Mouse (Mus musculus) thymus, adult 2 months (tissue): Measurements from ENCODE around the gene Atg4c.

Experiments used
- CTCF ChIP-seq: fragments of 200-500 bp; IDR thresholded peaks from 2 replicates; pipeline ENCODE4 v1.5.1; 2012; ENCODE audit warnings: mild to moderate bottlenecking, control low read depth, low read length, moderate library complexity, borderline replicate concordance; ENCODE audit not compliant: control insufficient read depth, poor library complexity, insufficient read depth; ENCODE audit errors: extremely low read depth
- POLR2A ChIP-seq: fragments of 200-500 bp; IDR thresholded peaks from 2 replicates; pipeline ENCODE4 v1.6.1; 2012; ENCODE audit warnings: mild to moderate bottlenecking, low read length, control low read depth, moderate library complexity; ENCODE audit not compliant: control insufficient read depth, poor library complexity, insufficient read depth; ENCODE audit errors: extremely low read depth

DNA sequence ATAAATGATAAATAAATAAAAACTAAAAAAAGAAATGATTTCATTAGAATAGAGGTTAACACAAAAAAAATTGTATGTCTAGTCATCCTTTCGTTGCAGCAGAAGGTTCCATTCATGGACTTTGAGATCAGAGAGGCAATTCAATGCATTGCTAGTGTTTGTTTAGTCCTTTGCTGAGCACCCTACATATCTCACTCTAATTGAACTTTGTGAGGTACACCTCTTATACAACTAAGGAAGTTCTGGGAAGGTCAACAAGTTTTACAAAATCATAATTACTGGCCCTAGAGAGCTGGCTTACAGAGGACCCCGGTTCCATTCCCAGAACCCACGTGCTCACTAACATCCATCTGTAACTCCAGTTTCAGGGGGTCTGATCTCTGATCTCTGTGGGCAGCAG is 55.6 kb downstream of the Atg4c start:
- TF ChIP-seq POLR2A, result no peak
- no peak for TF ChIP-seq CTCF
